Mouse (Mus musculus): Measurements from ENCODE around the gene Hmgcs1.
"Not testable (repeated sequence)": the region's sequence is repeated elsewhere in the genome, so short reads cannot be mapped to it uniquely, and the experiment has no call there.

Gene Hmgcs1

DNA sequence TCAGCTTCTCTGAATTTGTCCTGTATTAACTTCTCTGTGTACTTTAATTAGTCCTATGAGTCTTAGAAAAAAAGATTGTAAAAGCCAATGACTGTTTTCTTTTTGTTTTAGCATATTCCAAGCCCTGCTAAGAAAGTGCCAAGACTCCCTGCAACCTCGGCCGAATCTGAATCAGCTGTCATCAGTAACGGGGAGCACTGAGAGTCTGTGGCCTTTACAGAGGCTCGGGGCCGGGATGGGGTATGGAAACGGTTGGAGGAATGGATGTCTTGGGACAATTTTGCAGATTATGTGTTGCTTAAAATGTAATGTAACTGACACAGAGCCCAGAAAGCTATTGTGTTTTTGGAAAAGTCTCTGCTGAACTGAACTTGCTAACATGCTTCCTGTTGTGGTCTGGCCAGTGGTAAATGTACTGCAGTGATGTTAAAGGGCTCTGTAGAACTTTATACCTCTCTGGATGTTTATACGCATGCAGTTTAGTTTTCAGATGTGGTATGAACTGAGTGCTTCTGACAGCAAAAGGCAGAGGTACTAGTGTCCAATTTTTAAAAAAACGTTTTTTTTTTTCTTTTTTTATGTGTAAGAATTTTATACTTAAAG, 16.2 kb downstream of the Hmgcs1 start:
- not testable (repeated sequence) for DNase-seq (ENCODE audit: low spot score)

DNA sequence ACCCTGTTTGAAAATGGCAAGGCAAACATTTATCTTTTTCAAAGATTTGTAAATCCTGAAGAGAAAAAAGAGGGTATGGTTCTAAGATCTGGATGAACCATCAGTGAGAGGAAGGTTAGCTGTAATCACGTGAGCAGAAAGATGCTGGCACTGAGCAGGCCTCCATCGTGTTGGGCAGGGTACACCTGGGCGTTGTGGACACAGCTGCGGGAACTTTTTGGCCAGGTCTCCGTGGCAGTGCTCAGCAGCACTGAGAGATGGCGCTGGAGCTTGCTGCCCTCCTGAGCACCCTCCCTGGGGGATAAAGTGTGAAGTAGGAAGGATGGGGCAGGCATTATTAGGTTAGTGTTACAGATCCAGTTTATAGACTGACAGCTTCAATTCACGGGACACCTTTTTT, 16.8 kb downstream of the Hmgcs1 start:
- DNase-seq (ENCODE audit: low spot score): no peak

DNA sequence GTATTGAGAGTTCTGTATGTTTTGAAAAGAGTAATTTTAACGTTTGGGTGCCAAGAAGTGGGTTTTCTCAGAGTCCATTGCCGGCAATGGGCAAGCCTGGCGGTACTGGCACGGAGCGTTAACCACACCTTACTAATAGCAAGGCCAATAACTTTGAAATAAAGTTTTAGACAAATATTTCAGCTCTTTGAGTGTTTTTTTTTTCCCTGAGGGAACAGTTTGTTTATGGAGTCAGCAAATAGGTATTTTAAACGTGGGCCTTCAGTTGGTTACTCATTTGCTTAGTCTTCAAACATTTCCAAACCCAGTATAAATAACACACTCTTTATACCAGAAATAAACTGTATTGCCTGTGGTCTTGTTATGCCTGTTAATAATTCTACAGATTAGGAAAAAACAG, 17.7 kb downstream of the Hmgcs1 start:
- DNase-seq (ENCODE audit: low spot score): no peak

DNA sequence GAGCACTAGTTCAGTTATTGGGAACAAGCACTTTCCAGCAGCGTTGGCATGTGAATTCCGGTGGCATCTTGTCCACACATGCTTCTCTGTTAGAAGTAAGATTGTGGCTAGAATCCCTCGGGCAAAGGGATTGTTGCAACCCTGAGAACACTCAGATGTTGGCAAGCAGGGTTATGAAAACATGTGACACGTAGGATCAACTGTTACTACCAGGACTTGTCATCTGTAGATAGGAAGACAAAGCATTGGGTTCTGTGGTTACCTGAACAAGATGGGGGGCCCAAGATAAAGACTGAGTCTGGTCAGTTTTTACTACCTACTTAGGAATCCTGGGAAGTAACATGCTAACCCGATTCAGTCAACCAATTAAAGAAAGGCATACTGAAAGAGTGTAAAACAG, 18.8 kb downstream of the Hmgcs1 start:
- no peak for DNase-seq (ENCODE audit: low spot score)

DNA sequence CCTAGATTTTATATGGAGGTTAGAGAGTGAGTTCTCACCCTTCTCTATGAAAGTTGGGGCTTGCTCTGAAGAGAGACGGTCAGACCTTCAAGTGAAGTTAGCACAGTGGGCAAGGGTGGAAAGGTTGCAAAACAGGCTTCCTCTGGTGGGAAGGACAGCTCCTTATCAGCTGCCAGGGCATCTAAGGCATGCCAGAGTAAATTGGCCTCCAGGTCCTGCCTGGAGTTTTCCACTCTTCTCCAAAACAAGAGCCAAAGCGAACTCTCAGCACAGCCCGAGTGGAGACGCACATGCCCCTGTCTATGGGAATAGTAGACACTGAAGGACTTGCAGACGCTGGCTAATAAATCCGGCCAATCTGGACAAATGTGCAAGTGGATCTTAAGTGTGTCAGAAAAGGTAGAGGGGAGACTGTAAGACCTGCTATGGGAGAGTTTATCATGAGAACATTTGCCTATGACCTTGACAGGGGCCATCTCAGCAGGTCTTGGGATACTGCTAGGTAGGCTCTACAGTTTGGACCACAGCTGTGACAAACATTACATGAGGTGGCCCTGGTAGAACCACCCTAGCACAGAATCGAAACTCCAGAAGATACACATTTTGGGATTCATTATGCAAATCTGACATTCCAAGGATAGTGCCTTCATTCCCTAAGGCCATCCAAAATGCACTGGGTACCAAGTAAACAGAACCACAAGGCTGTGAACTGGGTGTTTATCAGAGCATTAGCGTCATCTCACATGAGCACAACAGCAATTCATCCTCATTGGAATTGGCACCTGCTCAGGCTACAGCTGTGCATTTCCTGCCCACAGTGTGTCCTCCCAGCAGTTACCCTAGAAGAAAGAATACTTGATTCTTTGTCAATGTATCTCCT, 19.4 kb downstream of the Hmgcs1 start:
- DNase-seq (ENCODE audit: low spot score): no peak

DNA sequence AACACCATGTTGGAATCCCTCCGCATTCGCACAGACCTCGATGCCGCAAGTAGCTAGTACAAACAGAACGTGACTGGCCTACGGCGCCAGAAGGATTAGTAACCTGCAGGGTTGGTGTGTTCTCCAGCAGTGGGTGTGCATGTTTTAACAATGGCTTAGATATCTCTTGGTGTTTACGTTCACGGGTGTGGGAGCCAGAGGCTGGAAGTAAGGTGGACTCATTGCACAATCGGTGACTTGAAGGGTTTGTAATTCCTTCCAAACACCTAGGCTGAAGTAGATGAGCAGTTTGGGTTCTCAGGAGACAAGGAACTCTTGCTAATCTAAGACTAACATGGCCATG, 20.1 kb downstream of the Hmgcs1 start:
- DNase-seq (ENCODE audit: low spot score): no peak

DNA sequence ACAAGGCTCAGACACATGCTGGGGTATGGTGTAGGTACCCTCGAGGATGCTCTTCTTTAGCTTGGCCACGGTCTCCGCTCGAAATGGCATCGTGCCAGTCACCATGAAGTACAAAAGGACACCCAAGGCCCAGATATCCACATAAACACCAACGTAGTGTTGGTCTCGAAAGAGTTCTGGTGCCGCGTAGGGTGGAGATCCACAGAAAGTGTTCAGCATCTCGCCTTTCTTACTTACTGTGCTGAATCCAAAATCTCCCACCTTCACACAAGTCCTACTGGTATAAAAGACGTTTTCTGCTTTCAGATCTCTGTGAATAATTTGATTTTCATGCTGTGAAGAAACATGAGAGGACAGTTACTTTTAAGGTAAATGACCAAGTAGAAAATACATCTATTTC, 22.3 kb downstream of the Hmgcs1 start:
- no peak for DNase-seq (ENCODE audit: low spot score)

DNA sequence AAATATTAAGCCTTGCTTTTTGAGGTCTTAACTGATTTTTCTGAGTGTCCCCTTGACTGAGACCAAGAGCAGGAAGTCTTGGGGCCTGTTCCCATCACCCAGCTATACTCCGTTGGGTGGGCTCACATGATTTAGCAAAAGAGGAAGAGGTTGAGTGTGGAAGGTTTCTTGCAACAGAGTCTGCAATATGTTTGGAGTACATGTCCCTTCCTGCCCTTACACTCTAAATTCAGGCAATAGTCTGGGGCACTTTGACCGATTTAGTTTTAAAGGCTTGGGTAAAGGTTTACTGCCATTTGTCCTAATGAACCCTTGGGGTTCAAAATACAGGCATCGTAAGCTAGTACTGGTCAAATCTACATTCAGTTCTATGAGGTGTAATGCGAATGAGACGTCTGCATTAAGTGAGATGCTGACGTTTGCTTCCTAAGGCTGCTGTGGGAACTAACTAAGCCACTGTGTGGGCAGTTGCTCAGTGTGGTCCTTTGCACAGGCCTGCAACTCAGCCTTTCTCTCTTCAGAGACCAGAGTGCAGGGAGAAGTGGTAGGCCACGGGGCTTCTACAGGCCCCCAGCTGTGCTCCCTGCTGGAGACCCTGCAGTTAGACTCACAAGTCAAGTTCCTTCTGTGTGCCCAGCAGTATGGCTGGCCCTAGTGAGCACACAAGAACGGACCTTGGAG, 23.1 kb downstream of the Hmgcs1 start:
- DNase-seq (ENCODE audit: low spot score): no peak

DNA sequence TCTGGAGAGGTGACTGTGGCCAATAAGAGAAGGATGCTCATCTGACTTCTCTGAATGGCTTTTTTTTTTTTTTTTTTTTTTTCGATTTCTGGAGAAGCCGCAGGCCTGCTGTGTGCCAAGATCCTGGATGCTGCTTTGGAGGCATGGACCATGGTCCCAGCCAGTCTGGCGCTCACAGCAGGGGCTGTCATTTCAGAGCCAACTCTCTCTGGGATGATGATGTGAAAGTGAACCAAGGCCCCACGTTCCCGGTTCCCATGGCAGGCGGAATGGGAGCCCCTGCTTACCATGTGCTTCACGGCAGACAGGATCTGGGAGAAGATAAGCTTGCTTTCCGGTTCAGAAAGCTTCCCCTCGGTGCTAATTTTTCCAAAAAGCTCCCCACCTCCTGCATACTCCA, 23.6 kb downstream of the Hmgcs1 start:
- DNase-seq (ENCODE audit: low spot score): no peak

DNA sequence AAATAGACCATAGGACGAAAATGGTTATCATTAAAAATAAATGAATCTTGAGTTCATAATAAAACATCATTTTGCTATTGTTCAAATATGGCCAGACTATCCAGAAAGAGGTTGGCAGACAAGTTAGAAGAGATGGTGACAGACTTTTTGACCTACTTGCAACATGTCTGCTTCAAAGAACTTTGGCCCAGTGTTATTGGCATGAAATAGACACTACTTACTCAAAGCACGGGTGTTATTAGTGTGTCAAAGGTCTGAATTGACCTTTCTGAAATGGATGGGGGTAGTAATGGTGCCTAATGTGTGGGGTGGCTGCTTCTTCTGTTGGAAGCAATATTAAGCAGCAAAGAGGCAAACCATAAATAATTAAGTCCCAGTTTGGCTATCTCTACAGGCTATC, 25.9 kb downstream of the Hmgcs1 start:
- no peak for DNase-seq (ENCODE audit: low spot score)

DNA sequence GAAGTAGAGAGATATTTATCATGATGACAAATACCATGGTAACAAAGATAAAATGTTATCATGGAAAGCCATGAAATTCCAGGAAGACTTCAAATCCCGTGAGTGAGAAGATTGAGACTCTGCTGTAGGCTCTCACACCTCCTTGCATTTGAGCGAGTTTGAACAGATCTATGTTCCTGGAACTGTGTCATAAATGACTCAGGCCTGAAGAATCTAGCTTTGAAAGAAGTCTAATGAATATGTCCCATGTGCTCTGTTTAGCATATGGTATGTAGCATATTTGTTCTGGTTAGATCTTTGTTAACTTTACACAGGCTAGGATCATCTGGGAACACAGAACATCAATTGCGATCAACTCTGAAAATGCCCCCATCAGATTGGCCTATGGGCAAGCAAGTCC, 32.3 kb downstream of the Hmgcs1 start:
- no peak for DNase-seq (ENCODE audit: low spot score)

DNA sequence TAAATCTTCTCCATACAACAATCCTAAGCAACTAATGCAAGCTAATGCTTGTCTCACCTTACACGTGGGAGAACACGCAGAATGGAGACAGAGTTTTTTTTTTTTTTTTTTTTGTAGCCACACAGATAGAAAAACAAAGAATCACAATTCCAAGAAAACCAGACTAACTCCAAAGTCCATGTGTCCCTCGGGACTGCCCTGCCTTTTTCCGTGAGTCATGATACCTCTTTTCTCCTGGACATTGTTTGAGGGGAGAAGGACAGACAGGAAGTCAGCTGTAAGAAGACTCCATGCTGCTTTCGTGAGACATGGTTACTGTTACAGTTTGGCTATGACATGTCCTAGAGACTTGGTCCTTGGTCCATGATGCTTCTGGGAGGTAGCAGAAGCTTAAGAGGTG, 33.2 kb downstream of the Hmgcs1 start:
- DNase-seq (ENCODE audit: low spot score): no peak

DNA sequence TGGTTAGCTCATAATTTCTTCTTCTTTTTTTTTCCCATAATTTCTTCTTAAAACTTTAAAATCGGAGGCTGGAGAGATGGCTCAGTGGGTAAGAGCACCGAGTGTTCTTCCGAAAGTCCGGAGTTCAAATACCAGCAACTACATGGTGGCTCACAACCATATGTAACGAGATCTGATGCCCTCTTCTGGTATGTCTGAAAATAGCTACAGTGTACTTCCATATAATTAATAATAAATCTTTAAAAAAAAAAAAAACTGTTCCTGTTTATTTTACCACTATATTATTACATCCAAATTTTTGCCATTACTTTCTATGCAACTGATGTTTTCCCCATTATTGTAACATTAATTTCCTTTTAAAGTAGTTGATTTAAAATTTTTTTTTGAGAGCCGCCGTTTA, 34.4 kb downstream of the Hmgcs1 start:
- DNase-seq (ENCODE audit: low spot score): no peak

DNA sequence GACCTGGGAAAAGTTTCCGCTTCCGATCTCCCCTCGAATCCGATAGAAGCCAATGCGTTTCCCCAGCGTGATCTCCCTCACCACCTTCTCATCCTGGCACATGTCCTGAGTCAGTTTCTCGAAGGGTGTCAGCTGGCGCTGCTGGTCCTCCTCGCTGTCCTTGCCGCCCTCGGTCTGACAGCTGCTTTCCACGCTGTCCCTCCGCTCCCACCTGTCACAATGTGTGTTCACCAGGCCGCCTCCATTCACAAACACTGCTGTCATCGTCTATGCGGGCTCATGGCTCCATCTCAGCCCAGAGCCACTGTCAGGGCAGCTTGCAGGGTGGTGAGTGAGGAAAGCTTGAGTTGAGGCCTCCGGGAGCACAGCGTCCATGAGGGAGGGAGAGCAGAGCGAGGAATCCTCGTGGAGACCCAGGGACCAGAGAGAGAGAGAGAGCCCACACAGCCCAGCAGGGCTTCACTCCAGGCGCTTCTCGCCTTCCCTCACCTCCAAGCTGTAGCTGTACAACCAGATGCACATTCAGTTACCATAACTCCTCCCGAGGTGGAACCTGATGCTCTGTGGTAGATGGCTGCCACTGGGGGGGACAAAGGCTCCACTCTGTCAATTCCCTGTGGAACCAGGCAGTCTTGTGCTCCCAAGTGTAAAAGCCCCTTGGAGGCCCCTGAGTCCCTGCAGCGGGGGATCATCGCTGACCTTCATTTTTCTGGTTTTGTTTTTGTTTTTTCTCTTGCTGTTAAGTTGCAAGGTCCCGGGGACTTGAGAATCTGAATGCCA, 37.6 kb downstream of the Hmgcs1 start:
- DNase-seq (ENCODE audit: low spot score): no peak

DNA sequence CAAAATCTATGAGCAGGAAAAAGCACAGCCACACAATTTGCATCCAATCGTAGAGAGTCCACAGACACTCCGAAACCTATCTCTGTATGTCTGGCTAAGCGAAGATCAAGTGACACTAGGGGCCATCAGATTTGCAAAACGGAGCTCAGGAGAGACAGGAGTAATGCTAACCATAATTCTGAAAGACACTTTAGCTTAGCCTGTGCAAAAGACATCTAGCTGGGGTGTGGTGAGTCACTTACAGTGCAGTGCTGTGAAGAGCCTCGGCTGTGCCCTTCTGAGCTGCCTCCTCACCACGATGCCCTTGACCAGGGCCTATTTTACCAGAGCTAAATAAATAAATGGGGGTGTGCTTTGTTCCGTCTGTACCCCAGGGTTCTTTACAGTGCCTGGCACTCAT, 39.2 kb downstream of the Hmgcs1 start:
- DNase-seq (ENCODE audit: low spot score): no peak

DNA sequence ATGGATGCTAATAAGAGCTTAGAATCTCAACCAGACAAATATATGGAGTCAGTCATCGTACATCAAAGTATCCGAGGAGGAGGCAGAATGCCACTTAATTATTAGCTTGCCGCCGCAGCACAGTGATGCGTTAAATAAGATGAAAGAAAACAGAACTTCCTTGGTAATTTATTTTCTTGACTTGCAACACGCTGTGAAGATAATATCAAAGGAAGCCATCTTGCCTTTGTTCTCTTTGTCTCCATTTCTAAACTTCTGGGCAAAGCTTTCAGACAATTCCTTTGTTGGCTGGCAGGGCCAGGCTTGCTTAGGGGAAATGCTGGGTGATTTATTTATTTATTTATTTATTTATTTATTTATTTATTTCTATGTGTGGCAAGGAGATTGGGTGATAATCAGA, 41.3 kb downstream of the Hmgcs1 start:
- no peak for DNase-seq (ENCODE audit: low spot score)

DNA sequence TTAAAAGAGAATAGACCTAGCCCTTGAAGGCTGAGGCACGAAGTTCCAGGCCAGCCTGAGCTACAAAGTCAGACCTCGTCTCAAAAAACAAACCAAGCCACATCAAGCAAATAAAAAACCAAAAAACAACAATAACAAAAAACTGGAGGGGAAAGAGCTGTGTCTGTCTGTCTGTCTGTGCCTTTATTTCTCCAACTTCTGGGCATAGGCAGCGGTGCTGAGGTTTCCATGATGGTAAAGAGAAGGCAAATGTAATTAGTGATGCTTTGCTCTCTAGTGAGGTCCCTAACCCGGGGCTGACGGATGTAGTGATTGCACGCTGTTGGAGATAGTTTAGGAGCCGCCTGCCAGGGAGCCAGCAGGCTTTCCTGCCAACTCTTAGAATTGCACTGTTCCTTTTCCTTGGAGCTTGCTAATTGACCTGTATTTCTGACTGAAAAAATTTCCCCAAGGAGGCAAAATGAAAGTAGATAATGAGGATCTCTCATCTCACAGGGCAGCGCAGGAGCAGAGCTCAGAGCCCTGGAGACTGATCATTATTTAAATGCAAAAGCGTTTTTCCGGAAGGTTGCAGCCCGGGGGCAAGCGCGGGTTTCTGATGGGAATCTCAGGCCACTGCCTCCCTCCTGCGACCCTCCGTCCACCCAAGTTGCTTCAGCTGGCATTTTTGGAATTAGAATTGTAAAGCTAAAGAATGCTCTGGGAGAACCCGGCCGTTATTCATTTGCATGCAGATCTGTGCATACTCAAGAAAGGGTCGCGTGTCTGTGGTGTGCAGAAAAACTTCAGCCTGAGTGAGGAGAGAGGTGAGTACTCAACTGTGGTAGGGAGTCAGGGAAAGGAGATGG, 51.4 kb downstream of the Hmgcs1 start:
- no peak for DNase-seq (ENCODE audit: low spot score)

DNA sequence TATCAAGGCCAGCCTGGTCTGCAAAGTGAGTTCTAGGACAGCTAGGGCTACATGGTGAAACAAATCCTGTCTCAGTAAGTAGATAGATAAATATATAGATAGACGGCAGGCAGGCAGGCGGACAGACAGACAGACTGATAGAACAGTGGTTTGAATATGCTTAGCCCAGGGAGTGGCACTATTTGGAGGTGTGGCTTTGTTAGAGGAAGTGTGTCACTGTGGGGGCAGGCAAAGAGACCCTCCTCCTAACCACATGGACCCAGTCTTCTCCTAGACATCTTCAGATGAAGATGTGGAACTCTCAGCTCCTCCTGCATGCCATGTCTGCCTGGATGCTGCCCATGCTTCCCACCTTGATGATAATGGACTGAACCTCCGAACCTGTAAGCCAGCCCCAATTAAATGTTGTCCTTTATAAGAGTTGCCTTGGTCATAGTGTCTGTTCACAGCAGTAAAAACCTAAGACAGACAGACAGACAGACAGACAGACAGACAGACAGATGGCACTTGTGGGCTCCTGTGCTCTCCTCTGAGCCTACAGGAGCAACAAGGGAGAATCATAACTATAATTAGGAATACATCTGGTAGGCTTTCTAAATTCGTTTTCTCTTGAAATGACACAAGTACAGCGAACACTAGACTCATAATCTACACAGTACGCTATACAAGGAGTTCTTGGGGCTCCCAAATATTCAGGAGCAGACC, 52.7 kb downstream of the Hmgcs1 start:
- DNase-seq (ENCODE audit: low spot score): no peak

DNA sequence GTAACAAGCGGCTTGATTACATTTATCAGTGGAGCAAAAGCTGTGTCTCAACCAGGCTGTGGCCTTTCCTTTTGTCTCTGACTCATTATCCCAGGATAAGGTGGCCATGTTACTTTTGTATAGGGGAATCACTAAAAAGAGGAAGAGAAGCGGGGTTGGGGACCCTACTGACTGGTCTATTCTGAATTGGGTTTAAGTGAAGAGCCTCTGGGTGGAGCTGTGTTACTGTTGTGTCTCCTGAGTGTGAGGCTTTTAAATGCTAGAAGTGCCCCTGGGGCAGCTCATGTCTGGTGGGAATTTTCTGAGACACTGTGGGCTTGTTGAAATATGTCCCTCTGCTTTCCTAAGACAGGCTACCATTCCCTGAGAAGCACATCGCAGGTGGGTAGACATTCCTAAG, 53.3 kb downstream of the Hmgcs1 start:
- DNase-seq (ENCODE audit: low spot score): no peak

DNA sequence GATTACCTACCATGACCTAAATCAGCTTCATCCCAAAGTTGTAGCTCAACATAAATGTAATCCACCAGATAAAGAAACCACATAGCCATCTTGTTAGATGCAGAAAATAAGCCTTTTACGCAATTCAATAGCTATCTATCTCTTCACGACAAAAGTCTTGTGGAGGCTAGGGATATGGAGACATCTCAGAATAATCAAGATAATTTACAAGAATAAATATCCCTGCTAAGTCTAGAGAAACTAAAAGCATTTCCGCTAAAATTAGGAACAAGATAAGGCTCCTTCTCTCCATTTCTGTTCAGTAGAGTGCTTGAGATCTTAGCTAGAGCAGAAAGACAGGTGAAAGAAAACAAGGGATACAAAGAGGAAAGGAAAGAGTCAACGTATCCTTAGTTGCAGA, 56.8 kb downstream of the Hmgcs1 start:
- no peak for DNase-seq (ENCODE audit: low spot score)
